Mouse (Mus musculus) ovary, adult 18-20 months (tissue): ENCODE measurements around the gene Shisa5.

Experiments
- DNase-seq: peaks from one replicate; pipeline ENCODE4 v3.0.0; 2022; ENCODE audit warnings: low spot score, mixed read lengths

Shisa5 gene

DNA sequence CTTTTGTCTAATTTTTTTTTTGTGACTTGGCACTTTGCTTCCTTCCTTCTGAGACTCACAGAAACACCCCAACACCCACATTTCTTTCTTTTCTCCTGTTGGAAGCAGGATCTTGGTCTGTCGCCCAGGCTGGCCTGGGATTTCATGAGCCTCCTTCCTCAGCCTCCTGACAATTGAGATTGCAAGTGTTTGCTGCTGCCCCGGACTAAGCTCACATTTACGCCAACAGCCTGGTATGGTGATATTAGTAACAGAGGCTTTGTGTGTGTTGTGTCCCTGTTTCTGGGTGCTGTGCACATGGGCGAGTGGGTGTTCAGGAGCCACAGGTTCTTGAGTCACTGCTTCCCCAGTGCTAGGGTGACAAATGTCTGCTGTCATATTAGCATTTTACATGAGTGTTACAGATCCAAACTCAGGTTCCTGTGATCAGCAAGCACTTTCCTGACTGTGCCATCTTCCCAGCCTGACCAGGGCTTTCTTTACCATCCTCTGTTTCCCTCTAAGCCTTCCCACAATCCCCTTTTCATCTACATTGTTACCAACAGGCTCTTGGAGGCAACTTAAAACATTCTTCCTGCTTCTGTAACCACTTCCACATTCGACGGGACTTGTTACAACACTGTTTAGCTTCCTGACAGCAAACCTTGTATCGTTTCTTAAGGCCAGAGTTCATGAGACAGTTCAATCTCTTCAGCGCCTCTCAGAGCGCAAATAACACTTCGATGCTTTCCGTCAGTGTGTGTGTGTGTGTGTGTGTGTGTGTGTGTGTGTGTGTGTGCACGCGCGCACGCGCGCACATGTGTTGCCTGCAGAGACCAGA is 15.3 kb upstream of the Shisa5 start:
- DNase-seq: no peak

DNA sequence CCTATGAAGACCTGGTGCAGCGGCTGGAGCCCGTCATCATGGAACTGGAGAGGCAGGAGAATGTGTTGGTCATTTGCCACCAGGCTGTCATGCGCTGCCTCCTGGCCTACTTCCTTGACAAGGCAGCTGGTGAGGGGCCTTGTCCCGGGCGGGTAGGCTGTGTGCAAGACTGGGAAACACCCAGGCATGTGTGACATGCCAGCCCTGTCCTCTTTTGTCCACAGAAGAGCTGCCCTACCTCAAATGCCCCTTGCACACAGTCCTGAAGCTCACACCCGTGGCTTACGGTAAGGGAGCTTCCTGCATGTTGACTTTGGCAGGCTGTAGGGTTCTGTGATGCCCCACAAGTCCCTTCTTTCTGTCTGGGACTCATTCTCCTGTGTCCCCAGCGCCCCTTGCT is 10.8 kb upstream of the Shisa5 start:
- DNase-seq: no peak

DNA sequence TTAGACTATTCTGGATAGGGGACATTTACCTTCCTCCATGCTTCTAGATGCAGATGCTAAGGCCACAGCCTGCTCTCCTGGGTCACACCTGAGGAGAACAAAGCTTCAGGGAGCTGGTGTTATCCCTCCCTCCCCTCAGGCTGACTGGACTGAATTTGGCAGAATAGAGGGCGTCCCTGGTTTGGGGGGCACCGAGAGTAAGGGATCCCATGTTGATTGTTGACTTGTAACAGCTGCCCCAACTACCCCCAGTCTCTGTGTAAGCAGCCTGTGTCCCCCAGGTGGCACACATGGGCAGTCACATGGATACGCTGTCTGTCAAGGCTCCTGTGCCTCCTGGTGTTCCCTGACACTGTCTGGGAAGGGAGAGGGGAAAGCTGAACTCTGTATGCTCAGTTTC is 9.9 kb upstream of the Shisa5 start:
- no peak for DNase-seq

DNA sequence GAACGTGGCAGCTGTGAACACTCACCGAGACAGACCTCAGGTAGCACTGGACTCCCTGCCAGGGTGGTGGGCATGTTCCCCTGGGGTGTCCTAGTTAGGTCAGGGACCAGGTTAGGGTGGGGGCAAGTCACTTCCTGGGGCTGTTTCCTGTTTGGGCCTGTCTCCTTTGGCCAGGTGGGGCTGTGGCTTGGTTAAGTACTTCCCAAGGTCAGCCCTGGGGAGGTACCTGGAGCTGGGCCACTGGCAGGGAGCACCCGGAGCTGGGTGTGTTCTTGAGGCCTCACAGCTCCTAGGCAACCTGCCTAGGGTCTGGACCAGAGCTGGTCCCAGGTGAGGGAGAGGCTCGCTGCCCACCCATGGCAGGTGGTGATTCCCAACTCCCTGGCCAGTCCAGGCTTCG is 9.4 kb upstream of the Shisa5 start:
- no peak for DNase-seq

- no peak for DNase-seq
These were observed 8.1 kb upstream of the Shisa5 start for GRCm38 (mm10) chr9:109030312-109030711.

- DNase-seq: no peak
These were observed 7.4 kb upstream of the Shisa5 start for GRCm38 (mm10) chr9:109031001-109031400.

GRCm38 (mm10) chr9:109031686-109032085 is 6.7 kb upstream of the Shisa5 start:
- no peak for DNase-seq

DNA sequence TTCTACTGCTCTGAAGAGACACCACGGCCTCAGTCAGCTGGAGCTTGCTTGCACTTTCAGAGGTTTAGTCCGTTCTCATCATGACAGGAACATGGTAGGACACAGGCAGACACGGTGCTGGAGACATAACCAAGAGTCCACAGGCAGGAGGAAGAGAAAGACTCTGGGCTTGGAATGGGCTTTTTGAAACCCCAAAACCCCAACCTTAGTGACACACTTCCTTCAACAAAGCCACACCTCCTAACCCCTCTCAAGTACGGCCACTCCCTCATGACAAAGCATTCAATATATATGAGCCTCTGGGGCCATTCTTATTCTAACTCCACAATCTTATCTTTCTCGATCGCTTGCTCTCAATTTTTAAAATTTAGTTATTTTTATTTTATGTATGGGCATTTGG is 5.9 kb upstream of the Shisa5 start:
- DNase-seq: no peak

DNA sequence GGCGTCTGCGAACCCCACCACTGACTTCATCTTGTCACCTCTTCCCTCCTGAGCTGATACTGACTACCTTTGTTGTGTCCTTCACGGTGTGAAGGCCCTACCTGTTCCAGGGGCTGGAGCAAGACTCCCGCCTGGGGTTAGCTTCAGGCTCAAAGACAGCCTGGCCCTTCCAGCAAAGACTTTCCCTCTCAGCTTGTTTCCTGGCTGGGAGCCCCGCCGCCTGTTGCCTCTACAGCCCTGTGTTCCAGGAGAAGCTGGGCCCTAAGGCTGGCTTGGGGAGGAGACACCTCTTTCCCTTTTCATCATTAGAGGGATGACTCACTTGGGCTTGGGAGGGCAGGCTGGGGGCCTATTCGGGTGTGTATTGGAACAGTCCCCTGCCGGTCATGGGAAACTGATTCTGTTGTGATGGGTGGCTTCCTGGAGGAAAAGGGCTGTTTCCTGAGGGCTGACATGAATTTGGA is 568 bp downstream of the Shisa5 start:
- no peak for DNase-seq

GRCm38 (mm10) chr9:109039681-109040080 is 1.3 kb downstream of the Shisa5 start:
- DNase-seq: no peak

GRCm38 (mm10) chr9:109040216-109040615 is 1.9 kb downstream of the Shisa5 start:
- no peak for DNase-seq

DNA sequence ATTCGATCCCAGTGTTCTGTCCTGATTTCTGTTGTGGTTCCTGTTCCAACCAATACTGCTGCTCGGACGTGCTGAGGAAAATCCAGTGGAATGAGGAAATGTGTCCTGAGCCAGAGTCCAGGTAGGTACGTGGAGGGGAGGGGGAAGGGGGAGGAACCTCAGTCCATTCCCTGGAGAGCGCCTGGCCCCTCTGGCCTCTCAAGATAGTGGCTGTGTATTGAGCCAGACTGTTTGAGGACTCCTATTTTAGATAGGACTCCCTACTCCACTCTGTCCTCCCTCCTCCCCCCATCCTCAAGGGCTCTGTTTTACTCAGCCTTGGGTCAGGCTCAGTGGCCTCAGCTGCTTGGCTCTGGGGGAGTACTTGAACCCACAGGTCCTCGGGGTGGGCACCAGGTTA is 2.5 kb downstream of the Shisa5 start:
- DNase-seq: no peak

GRCm38 (mm10) chr9:109041351-109041750 is 3.0 kb downstream of the Shisa5 start:
- DNase-seq: no peak

DNA sequence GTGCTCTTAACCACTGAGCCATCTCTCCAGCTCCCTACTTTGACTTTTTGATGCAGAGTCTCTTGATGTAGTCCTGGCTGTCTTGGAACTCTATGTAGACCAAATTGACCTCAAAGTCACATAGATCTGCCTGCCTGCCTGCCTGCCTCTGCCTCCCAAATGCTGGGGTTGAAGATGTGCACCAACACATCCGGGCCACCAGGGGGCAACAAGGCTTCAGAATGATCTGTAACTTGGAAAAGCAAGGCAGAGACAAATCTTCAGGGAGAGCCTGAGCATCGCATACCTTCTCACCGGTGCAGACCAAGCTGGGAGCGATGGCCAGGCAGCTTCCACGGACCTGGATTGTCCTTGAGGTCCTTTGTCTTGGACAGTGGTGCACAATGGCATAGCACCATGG is 7.9 kb downstream of the Shisa5 start:
- DNase-seq: no peak

DNA sequence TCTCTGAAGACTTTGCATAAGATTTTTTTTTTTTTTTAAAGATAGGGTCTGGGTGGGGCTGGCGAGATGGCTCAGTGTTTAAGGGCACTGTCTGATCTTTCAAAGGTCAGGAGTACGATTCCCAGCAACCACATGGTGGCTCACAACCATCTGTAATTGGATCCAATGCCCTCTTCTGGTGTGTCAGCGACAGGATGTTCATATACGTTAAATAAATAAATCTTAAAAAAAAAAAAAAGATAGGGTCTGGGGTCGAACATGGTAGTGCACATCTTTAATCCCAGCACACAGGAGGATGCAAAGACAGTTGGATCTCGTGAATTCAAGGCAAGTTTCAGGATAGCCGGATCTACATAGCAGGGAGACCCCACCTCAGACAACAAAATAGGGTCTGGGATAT is 11.0 kb downstream of the Shisa5 start:
- no peak for DNase-seq

- DNase-seq: no peak
These were observed 11.8 kb downstream of the Shisa5 start for GRCm38 (mm10) chr9:109049996-109050673.

DNA sequence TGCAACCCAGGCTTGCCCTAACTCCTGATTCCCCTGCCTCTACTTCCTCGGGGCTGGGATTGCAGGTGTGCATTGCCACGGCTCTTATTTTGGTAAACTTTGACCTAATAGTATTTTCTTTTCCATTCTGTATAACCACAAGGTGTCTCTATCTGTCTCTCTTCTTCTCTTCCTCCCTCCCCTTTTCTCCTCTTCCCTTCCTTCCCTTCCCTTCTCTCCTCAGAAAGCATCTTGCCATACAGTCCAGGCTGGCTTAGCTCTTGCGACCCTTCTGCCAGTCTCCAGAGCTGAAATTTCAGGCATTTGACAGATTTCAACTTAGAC is 12.3 kb downstream of the Shisa5 start:
- DNase-seq: no peak

- DNase-seq: no peak
These were observed 12.7 kb downstream of the Shisa5 start for GRCm38 (mm10) chr9:109051011-109051501.

- DNase-seq: no peak
These were observed 13.5 kb downstream of the Shisa5 start for GRCm38 (mm10) chr9:109051651-109052489.

DNA sequence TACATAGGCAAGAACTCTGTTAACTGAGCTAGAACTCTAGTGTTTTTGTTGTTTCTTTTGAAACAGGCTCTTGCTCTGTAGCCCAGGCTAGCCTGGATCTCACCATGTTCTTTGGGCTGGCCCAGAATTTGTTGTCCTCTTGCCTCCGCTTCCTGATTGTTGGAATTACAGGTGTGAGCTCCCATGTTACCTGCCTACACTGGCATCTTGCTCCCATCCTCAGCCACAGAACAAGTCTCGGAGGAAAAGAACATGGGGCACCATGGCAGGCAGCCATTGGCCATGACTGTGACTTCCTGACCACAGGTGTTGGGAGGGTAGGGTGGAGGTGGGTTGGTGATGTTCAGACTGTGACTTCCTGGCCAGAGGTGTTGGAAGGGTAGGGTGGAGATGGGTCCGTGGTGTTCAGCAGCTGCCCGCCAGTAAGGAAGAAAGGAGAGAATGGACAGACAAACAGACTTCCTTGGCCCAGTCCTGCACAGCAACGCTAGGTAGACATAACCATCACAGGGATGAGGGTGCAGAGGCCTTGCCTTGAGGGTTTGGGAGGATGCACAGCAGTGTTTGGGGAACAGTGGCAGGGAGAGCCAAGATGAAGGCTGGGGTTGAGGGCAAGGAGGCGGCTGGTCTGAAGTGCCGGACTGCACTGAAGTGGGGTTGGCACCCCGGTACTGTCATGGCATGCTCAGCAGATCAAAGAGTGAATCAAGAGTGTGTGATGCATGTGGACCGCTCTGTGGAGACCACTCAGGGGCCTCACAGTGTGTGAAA is 14.3 kb downstream of the Shisa5 start:
- no peak for DNase-seq

- no peak for DNase-seq
These were observed 15.0 kb downstream of the Shisa5 start for GRCm38 (mm10) chr9:109053366-109053765.

DNA sequence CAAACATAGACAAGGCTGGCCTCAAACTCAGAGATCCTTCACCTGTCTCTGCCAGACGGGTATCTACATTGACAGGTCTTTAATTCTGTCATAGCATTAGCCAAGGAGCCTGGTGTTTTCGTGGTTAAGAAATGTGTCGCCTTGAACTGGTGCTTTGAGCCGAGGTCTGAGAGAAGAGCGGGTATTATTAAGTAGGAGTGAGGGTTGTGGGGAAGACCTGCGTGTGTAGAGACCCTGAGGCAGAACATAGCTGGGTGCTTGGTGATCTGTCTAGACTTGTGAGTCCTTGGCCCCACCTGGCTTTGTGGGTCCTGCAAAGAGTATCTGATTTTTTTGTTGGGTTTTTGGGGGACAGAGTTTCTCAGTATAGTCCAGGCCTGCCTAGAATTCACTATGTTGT is 15.5 kb downstream of the Shisa5 start:
- no peak for DNase-seq
